Mouse (Mus musculus): ENCODE results near the gene Polg. TPM values are rescaled to one million over a fixed set of nuclear protein-coding genes. Genes with fewer than 3 reads are reported as not detected.

The Polg gene
- total RNA-seq, 2 experiments from 2014 or later: 84.1 to 90.7 TPM

- DNase-seq (ENCODE audit: low spot score in 2 of 2): no peak
These were observed 1.8 kb upstream of the Polg start for GRCm38 (mm10) chr7:79467951-79468350.

- peak in 1 of 2 experiments; percentile 39 for DNase-seq (ENCODE audit: low spot score in 2 of 2)
These were observed 609 bp downstream of the Polg start for GRCm38 (mm10) chr7:79465461-79466044.

DNA sequence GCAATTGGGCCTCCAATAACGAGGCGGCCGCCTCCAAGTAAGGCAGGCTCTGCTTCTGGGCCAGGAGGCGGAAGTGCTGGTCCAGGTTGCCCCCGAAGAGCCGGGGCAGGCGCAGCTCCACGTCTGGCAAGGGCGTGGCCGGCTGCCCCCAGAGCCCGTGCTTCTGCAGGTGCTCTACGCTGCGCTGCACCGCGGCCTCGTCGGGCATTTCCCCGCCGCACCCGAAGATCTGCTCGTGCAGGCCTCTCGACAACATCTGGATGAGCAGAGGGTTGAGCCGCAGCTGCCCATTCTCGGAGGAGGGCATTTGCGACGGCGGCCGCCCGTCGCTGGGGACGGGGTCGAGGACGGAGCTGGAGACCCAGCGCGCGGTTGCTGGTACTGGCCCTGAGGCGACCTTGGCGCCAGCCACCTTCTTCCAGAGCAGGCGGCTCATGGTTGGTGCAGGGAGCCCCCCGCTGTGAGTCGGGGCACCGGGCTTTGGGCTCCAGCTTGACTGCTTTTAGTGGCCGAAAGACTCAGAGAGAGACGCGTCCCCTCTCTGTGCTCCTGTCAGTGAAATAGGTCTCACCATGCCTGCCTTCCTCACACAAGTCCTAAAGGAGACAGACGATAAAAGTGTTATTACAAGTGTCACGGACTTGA, 1.3 kb downstream of the Polg start:
- no peak for DNase-seq (ENCODE audit: low spot score in 2 of 2)

GRCm38 (mm10) chr7:79463376-79464077, 2.6 kb downstream of the Polg start:
- DNase-seq (ENCODE audit: low spot score in 2 of 2): no peak

GRCm38 (mm10) chr7:79461721-79462120, 4.4 kb downstream of the Polg start:
- no peak for DNase-seq (ENCODE audit: low spot score in 2 of 2)

DNA sequence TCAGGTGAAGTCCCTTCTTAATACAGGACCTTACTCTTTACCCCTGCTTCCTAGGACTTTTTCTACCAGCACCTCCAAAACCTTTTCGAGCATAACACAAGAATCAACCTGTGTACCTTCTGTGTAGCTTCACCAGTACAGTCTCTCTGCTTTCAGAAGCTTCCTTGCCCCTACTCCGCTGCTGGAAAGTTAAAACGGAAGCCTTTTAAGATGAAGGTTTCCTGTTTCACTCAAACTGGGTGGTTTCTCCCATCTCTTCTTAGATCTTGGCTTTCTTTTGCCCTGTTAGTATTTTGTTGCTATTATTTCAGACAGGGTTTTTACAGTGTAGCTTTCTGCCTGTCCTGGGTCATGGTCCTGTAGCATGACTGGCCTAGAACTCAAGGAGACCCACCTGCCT, 18.7 kb downstream of the Polg start:
- DNase-seq (ENCODE audit: low spot score in 2 of 2): no peak

- DNase-seq (ENCODE audit: low spot score in 2 of 2): no peak
These were observed 19.1 kb downstream of the Polg start for GRCm38 (mm10) chr7:79447048-79447447.

- DNase-seq (ENCODE audit: low spot score in 2 of 2): no peak
These were observed 26.1 kb downstream of the Polg start for GRCm38 (mm10) chr7:79440035-79440434.

DNA sequence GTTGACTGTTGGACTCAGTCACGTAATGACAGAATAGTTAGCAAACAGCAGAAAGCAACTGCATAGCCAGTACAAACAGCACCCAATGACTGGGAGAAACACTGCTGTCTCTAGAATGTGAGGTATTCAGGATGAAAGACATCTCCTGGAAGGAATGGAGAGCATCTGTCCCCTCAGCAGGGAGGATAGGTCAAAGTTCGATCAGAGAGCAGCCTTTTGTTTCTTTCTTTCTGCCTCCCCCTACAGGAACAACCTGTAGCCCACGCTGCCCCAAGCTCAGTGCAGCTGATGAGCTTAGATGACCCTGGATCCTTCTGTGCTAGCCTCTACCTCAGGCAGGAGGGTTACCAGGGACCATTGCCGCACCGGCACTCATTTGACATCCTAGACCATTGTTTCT, 37.9 kb downstream of the Polg start:
- no peak for DNase-seq (ENCODE audit: low spot score in 2 of 2)

GRCm38 (mm10) chr7:79425804-79426203, 40.4 kb downstream of the Polg start:
- peak; percentile 6 to 16 for DNase-seq (ENCODE audit: low spot score in 2 of 2)

- no peak for DNase-seq (ENCODE audit: low spot score in 2 of 2)
These were observed 43.3 kb downstream of the Polg start for GRCm38 (mm10) chr7:79422876-79423275.

- no peak for DNase-seq (ENCODE audit: low spot score in 2 of 2)
These were observed 46.2 kb downstream of the Polg start for GRCm38 (mm10) chr7:79419950-79420349.

DNA sequence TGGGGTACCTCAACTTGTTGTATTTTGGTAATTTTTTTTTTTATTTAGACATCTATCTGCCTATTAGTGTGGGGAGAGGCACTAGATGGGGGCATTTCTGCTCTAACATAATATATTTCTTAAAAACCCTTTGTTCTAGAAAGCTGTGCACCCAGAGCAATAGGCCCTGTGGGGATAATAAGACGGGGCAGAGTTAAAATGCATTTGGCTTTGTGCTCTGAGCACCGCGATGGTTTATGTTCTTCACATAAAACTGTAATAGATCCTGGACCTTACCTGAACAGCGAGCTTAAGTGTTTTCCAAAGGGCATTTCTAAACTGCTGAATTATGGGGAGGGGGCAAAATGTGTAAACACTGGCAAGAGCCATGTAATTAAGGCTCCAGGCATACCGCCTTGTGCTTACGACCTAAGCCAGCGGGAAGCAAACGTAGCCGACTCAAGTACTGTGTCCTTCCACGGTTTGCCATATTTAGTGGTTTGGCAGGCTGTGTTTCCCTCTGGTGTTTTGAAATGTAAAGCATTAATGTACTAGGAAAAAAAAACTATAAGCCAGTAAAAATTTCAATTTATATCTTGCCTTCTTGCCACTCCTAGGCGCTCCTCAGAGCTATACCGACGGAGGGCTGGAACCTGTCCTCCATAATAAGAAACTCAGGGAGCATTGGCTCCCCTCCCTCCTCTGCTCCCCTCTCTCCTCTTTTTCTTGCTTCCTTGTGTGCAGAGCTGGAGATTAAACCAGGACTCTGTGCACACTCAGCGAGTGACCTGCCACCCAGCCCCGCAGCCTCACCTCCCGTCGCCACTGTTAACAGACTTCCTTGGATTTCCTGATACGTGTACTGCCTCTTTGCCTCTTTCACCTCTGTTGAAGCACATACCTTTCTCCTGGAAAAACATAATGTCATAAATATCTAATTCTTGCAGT, 51.5 kb downstream of the Polg start:
- DNase-seq (ENCODE audit: low spot score in 2 of 2): no peak

DNA sequence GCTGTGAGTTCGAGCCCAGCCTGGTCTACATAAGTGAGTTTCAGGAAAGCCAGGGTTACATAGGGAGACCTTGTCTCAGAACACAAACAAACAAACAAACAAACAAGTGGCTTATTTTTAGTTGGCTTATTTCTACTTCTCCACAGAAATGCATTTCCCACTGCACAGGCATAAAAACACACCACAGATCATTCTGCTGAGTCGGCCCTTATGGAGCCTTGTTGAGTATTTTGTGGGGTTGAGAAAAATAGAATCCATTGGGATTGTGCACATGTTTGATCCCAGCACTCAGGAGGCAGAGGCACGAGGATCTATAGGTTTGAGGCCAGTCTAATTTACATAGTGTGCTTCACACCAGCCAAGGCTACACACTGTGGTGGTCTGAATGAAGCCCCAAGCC, 65.9 kb downstream of the Polg start:
- DNase-seq (ENCODE audit: low spot score in 2 of 2): no peak

DNA sequence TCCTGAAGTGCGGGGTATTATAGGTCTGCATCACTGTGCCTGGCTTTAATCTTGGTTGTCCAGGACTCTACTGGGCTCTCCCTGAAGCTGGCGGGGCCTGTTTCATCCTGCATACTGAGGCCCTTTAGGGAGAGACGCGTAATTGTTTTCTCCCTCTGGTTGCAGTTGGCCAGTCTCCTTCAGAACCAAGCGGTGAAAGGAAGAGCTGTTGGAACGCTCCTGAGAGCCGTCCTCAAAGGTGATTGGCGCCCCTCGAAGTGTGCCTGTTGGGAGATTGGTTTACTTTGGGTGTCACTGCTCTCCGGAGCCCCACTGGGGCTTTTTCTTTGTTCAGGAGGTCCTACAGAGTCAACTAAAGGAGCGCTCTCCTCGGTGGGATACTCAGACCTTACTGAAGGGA, 67.2 kb downstream of the Polg start:
- no peak for DNase-seq (ENCODE audit: low spot score in 2 of 2)

- no peak for DNase-seq (ENCODE audit: low spot score in 2 of 2)
These were observed 67.7 kb downstream of the Polg start for GRCm38 (mm10) chr7:79398426-79398825.

DNA sequence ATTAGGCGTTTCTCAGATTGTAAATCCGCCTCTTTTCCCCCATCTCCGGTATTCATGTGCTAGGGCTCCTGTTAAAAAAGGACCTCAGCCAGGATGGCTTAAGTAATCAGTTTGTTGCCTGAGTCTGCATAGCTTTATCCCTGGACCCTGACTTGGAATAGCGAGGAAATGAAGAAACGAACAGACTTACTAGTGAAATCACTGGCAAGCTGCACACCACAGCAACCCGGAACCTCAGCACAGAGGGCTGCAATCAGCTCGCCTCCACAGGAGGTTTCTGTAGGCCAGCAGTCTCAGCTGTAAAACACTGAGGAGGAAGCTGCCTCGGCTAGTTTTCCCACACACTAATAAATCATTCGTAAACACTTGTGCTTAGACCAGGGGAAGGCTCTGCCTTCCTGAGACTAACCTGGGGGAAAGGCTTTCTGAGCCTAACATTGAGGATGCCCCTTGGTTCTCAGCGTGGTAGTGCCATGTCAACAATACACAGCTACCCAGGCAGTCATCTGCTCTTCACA, 68.7 kb downstream of the Polg start:
- DNase-seq (ENCODE audit: low spot score in 2 of 2): no peak

All from layer of hippocampus, postnatal 14 days (tissue).